Mouse (Mus musculus): ENCODE measurements at regions not wholly inside any gene's neighbourhood (a gene's known extent, or its start where the extent isn't known, plus 50 kb on each side); places are given as distances from the start of the nearest gene placed in this dataset.

GRCm38 (mm10) chr17:94165305-94165860, 584.4 kb downstream of the Mettl4 start:
- no peak overlapping the region for H3K27ac ChIP-seq (replicated peaks; ENCODE audit: low read depth, low read length)
- no peak overlapping the region for H3K9ac ChIP-seq (replicated peaks; ENCODE audit: low read length)
- no peaks in the 10 kb centered on the region for H3K4me1 ChIP-seq (ENCODE audit: control insufficient read depth, insufficient read depth, low read length)
- no peak overlapping the region for H3K4me3 ChIP-seq (replicated peaks; ENCODE audit: low read depth, low read length)
- 66% methylated on average over 2 of the region's 2 CpGs for WGBS
- H3K36me3 ChIP-seq (ENCODE audit: control insufficient read depth, insufficient read depth, low read length), result no peaks in the 10 kb centered on the region
- DNase-seq, result peak; percentile 1
- no peaks in the 10 kb centered on the region for H3K27me3 ChIP-seq (ENCODE audit: control insufficient read depth, insufficient read depth, low read length)
- no peaks in the 10 kb centered on the region for H3K9me3 ChIP-seq (ENCODE audit: control insufficient read depth, low read length)
- H3K4me2 ChIP-seq (ENCODE audit: low read length), result no peak overlapping the region
- no peak for ATAC-seq (ENCODE audit: low FRiP score, low TSS enrichment)

DNA sequence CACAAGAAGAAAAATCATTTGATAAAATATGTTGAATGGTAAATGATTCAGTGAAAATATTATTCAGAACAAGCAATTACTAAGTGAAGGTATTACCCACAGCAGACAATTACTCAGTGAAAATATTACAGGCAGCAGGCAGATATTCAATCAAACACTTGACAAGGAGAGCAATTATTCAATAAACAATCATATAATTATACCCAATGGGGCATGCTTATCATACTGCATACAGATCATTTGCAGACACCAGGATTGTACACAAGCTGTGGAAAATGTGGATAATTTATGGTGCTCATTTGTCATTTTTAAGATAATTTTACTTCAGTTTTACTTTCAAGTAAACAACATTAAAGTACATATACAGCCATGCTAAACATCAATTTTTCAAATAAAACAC, 605.5 kb downstream of the Mettl4 start:
- Histone ChIP-seq H3K4me3 (replicated peaks; ENCODE audit: low read depth, low read length) (no peak overlapping the region), H3K9ac (replicated peaks; ENCODE audit: low read length) (no peak overlapping the region), H3K27me3 (ENCODE audit: control insufficient read depth, insufficient read depth, low read length) (no peaks in the 10 kb centered on the region), H3K4me1 (ENCODE audit: control insufficient read depth, insufficient read depth, low read length) (no peaks in the 10 kb centered on the region), H3K36me3 (ENCODE audit: control insufficient read depth, insufficient read depth, low read length) (no peaks in the 10 kb centered on the region), H3K27ac (replicated peaks; ENCODE audit: low read depth, low read length) (no peak overlapping the region), H3K4me2 (ENCODE audit: low read length) (no peak overlapping the region), H3K9me3 (ENCODE audit: control insufficient read depth, low read length) (no peaks in the 10 kb centered on the region)
- ATAC-seq (ENCODE audit: low FRiP score, low TSS enrichment), result no peak
- DNase-seq, result no peak

DNA sequence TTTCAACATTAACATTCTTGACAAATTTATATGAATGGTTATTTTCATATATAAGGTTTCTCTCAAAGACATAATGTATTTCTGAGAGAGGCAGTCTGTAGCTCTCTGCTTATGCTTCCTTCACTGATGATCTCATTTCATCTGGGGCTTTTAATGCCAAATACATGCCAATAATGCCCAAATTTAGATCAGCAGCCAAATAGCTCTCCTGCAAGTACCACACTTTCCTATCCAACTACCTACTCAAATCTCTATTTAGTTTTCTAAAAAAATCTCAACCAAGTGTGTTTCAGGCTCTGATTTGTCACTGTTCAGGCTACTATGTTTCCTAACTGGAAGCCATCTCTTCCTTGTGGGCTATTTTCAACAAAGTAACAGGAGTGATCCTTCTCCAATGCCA, 616.6 kb downstream of the Mettl4 start:
- no peak overlapping the region for H3K4me3 ChIP-seq (replicated peaks; ENCODE audit: low read depth, low read length)
- DNase-seq, result no peak
- no peak for ATAC-seq (ENCODE audit: low FRiP score, low TSS enrichment)
- no peak overlapping the region for H3K9ac ChIP-seq (replicated peaks; ENCODE audit: low read length)
- no peaks in the 10 kb centered on the region for H3K36me3 ChIP-seq (ENCODE audit: control insufficient read depth, insufficient read depth, low read length)
- H3K4me2 ChIP-seq (ENCODE audit: low read length), result no peak overlapping the region
- no peaks in the 10 kb centered on the region for H3K9me3 ChIP-seq (ENCODE audit: control insufficient read depth, low read length)
- H3K27me3 ChIP-seq (ENCODE audit: control insufficient read depth, insufficient read depth, low read length), result no peaks in the 10 kb centered on the region
- H3K4me1 ChIP-seq (ENCODE audit: control insufficient read depth, insufficient read depth, low read length), result no peaks in the 10 kb centered on the region
- no peak overlapping the region for H3K27ac ChIP-seq (replicated peaks; ENCODE audit: low read depth, low read length)

DNA sequence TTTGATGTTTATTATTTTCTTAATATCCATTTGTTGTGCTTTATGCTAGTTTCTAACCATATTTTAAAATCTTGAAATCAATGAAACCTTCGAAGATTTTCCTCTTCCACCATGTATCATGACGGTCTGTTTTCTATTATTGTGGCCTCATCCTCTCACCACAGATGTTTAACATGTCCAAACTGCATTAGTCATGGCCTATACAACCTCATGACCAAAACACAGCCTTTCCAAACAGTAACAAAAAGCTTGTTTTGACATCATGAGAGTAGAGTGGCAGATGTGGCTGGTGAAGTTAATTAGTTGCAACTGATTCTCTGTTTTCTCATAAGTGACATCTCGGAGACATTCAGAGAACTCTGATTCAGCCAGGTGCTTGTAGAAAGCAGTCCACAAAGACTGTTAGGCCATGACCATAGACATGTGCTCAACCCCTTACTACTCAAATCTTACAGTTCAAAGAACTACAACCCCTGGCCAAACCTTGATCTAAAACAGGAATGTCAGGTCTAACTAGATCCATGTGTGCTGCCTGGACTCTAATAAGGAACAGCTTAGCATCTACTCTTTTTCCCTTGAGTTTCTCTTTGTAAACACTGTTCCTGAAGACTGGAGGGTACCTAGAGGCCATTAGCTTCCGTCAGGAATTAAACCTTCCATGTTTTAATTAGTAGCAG, 655.7 kb downstream of the Mettl4 start:
- Histone ChIP-seq H3K27me3 (ENCODE audit: control insufficient read depth, insufficient read depth, low read length) (no peaks in the 10 kb centered on the region), H3K4me2 (ENCODE audit: low read length) (no peak overlapping the region), H3K36me3 (ENCODE audit: control insufficient read depth, insufficient read depth, low read length) (no peaks in the 10 kb centered on the region), H3K9ac (replicated peaks; ENCODE audit: low read length) (no peak overlapping the region), H3K4me1 (ENCODE audit: control insufficient read depth, insufficient read depth, low read length) (no peaks in the 10 kb centered on the region), H3K4me3 (replicated peaks; ENCODE audit: low read depth, low read length) (no peak overlapping the region), H3K27ac (replicated peaks; ENCODE audit: low read depth, low read length) (no peak overlapping the region), H3K9me3 (ENCODE audit: control insufficient read depth, low read length) (no peaks in the 10 kb centered on the region)
- 86% methylated on average over 4 of the region's 4 CpGs for WGBS
- DNase-seq, result no peak
- ATAC-seq (ENCODE audit: low FRiP score, low TSS enrichment), result no peak

- DNase-seq, result peak; percentile 1
- Histone ChIP-seq H3K9me3 (ENCODE audit: control insufficient read depth, low read length) (no peaks in the 10 kb centered on the region), H3K4me1 (ENCODE audit: control insufficient read depth, insufficient read depth, low read length) (no peaks in the 10 kb centered on the region), H3K4me2 (ENCODE audit: low read length) (no peak overlapping the region), H3K9ac (replicated peaks; ENCODE audit: low read length) (no peak overlapping the region), H3K36me3 (ENCODE audit: control insufficient read depth, insufficient read depth, low read length) (no peaks in the 10 kb centered on the region), H3K4me3 (replicated peaks; ENCODE audit: low read depth, low read length) (no peak overlapping the region), H3K27me3 (ENCODE audit: control insufficient read depth, insufficient read depth, low read length) (no peaks in the 10 kb centered on the region), H3K27ac (replicated peaks; ENCODE audit: low read depth, low read length) (no peak overlapping the region)
- WGBS, result 69% methylated on average over 3 of the region's 3 CpGs
- ATAC-seq (ENCODE audit: low FRiP score, low TSS enrichment), result no peak
Observed at GRCm38 (mm10) chr17:94054436-94055060, 695.3 kb downstream of the Mettl4 start.

- Histone ChIP-seq H3K27me3 (ENCODE audit: control insufficient read depth, insufficient read depth, low read length) (no peaks in the 10 kb centered on the region), H3K4me1 (ENCODE audit: control insufficient read depth, insufficient read depth, low read length) (no peaks in the 10 kb centered on the region), H3K27ac (replicated peaks; ENCODE audit: low read depth, low read length) (no peak overlapping the region), H3K9me3 (ENCODE audit: control insufficient read depth, low read length) (no peaks in the 10 kb centered on the region), H3K9ac (replicated peaks; ENCODE audit: low read length) (no peak overlapping the region), H3K4me2 (ENCODE audit: low read length) (no peak overlapping the region), H3K4me3 (replicated peaks; ENCODE audit: low read depth, low read length) (no peak overlapping the region), H3K36me3 (ENCODE audit: control insufficient read depth, insufficient read depth, low read length) (no peaks in the 10 kb centered on the region)
- ATAC-seq (ENCODE audit: low FRiP score, low TSS enrichment) (no peak), DNase-seq (no peak)
- 84% methylated on average over 2 of the region's 2 CpGs for WGBS
Observed at GRCm38 (mm10) chr17:94048475-94048874, 701.3 kb downstream of the Mettl4 start.

DNA sequence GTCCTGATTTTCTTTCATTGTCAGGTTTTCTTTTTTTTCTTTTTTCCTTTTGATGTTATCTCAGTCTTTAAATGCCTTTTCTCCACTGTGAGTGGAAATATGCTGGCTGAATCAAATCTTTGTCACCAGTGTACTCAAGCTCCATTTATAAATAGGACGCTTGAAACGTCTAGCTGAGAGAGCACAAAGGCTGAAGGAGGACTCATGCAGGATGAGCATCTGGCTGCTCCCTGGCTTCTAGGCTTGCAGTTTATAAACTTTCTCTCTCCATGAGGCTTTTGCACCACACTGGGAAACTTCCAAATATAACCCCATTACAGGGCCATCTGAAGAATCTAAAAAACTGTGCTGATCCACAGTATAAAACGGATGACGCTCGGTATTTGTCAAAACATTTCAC, 711.6 kb downstream of the Mettl4 start:
- no peak for DNase-seq

GRCm38 (mm10) chr17:94012386-94012785, 737.4 kb downstream of the Mettl4 start:
- no peaks in the 10 kb centered on the region for H3K4me1 ChIP-seq (ENCODE audit: control insufficient read depth, insufficient read depth, low read length)
- ATAC-seq (ENCODE audit: low FRiP score, low TSS enrichment), result no peak
- WGBS, result 87% methylated on average over 2 of the region's 2 CpGs

More for the DNA sequence above, 711.6 kb downstream of the Mettl4 start:
- no peak overlapping the region for H3K4me2 ChIP-seq (ENCODE audit: low read length)
- no peak overlapping the region for H3K4me3 ChIP-seq (replicated peaks; ENCODE audit: low read depth, low read length)
- no peaks in the 10 kb centered on the region for H3K36me3 ChIP-seq (ENCODE audit: control insufficient read depth, insufficient read depth, low read length)
- no peak overlapping the region for H3K27ac ChIP-seq (replicated peaks; ENCODE audit: low read depth, low read length)
- H3K27me3 ChIP-seq (ENCODE audit: control insufficient read depth, insufficient read depth, low read length), result no peaks in the 10 kb centered on the region
- H3K9ac ChIP-seq (replicated peaks; ENCODE audit: low read length), result no peak overlapping the region
- 72% methylated on average over 5 of the region's 5 CpGs for WGBS
- no peak for ATAC-seq (ENCODE audit: low FRiP score, low TSS enrichment)
- H3K4me1 ChIP-seq (ENCODE audit: control insufficient read depth, insufficient read depth, low read length), result no peaks in the 10 kb centered on the region
- H3K9me3 ChIP-seq (ENCODE audit: control insufficient read depth, low read length), result no peaks in the 10 kb centered on the region

GRCm38 (mm10) chr17:94002095-94002494, 747.7 kb downstream of the Mettl4 start:
- Histone ChIP-seq H3K4me3 (replicated peaks; ENCODE audit: low read depth, low read length) (no peak overlapping the region), H3K9me3 (ENCODE audit: control insufficient read depth, low read length) (no peaks in the 10 kb centered on the region), H3K27me3 (ENCODE audit: control insufficient read depth, insufficient read depth, low read length) (no peaks in the 10 kb centered on the region), H3K4me2 (ENCODE audit: low read length) (no peak overlapping the region), H3K27ac (replicated peaks; ENCODE audit: low read depth, low read length) (no peak overlapping the region), H3K4me1 (ENCODE audit: control insufficient read depth, insufficient read depth, low read length) (no peaks in the 10 kb centered on the region), H3K36me3 (ENCODE audit: control insufficient read depth, insufficient read depth, low read length) (no peaks in the 10 kb centered on the region), H3K9ac (replicated peaks; ENCODE audit: low read length) (no peak overlapping the region)
- DNase-seq (no peak), ATAC-seq (ENCODE audit: low FRiP score, low TSS enrichment) (no peak)
- 79% methylated on average over 4 of the region's 4 CpGs for WGBS

More at GRCm38 (mm10) chr17:94012386-94012785, 737.4 kb downstream of the Mettl4 start:
- DNase-seq, result no peak
- Histone ChIP-seq H3K27me3 (ENCODE audit: control insufficient read depth, insufficient read depth, low read length) (no peaks in the 10 kb centered on the region), H3K4me3 (replicated peaks; ENCODE audit: low read depth, low read length) (no peak overlapping the region), H3K9ac (replicated peaks; ENCODE audit: low read length) (no peak overlapping the region), H3K9me3 (ENCODE audit: control insufficient read depth, low read length) (no peaks in the 10 kb centered on the region), H3K36me3 (ENCODE audit: control insufficient read depth, insufficient read depth, low read length) (no peaks in the 10 kb centered on the region), H3K4me2 (ENCODE audit: low read length) (no peak overlapping the region), H3K27ac (replicated peaks; ENCODE audit: low read depth, low read length) (no peak overlapping the region)
